Mouse (Mus musculus) G1E (cell line): ENCODE results near the gene Slc25a53. TPM values are rescaled to one million over a fixed set of nuclear protein-coding genes. Genes with fewer than 3 reads are reported as not detected.
A peak's percentile ranks its signal among the peaks of the same experiment; 100 is the strongest.

Source experiments
- ATAC-seq: 2 replicates; pipeline ENCODE4 v1.8.0; 2016; ENCODE audit warnings: mild to moderate bottlenecking; ENCODE audit not compliant: insufficient number of reproducible peaks, poor library complexity, low FRiP score, severe bottlenecking; ENCODE audit errors: extremely low read depth
- DNase-seq: peaks from one replicate; pipeline ENCODE4 v3.0.0; 2012; ENCODE audit warnings: low spot score
- H3K27me3 ChIP-seq: 2 replicates; pipeline ENCODE4 v1.6.1; 2012; ENCODE audit warnings: mild to moderate bottlenecking, low read length, inconsistent platforms; ENCODE audit not compliant: insufficient read depth
- H3K36me3 ChIP-seq: replicated peaks from 2 replicates; pipeline ENCODE3; 2012; ENCODE audit warnings: mild to moderate bottlenecking, inconsistent platforms
- H3K4me1 ChIP-seq: 2 replicates; pipeline ENCODE4 v1.6.1; 2012; ENCODE audit warnings: low read depth, low read length, inconsistent platforms, mixed read lengths; ENCODE audit not compliant: insufficient read depth
- H3K4me3 ChIP-seq: 2 replicates; pipeline ENCODE4 v1.5.1; 2012; ENCODE audit warnings: low read depth, mild to moderate bottlenecking, inconsistent platforms, low read length, moderate library complexity, mixed read lengths
- H3K9me3 ChIP-seq: replicated peaks from 2 replicates; pipeline ENCODE4 v1.6.1; 2012; ENCODE audit warnings: inconsistent platforms
- CTCF ChIP-seq: IDR thresholded peaks from 2 replicates; pipeline ENCODE4 v1.5.1; 2012; ENCODE audit warnings: low read depth, low read length, inconsistent platforms, mixed read lengths
- GATA1 ChIP-seq: IDR thresholded peaks from 2 replicates; pipeline ENCODE4 v1.6.1; 2012; ENCODE audit warnings: borderline replicate concordance, low read length, inconsistent platforms, mixed read lengths
- GATA2 ChIP-seq: IDR thresholded peaks from 2 replicates; pipeline ENCODE4 v1.6.1; 2012; ENCODE audit warnings: low read depth, low read length, inconsistent platforms, borderline replicate concordance
- POLR2AphosphoS5 ChIP-seq: IDR thresholded peaks from 2 replicates; pipeline ENCODE4 v1.6.1; 2012; ENCODE audit warnings: low read depth, low read length, inconsistent platforms; ENCODE audit not compliant: insufficient replicate concordance
- TAL1 ChIP-seq: conservative IDR thresholded peaks from 2 replicates; pipeline ENCODE4 v1.6.1; 2012; ENCODE audit warnings: low read depth, low read length, inconsistent platforms, mixed read lengths
- polyA plus RNA-seq: library from polyadenylated mRNA; stranded (reverse); fragments of >175 nt; gene quantifications from 2 replicates; pipeline ENCODE4 v1.2.3, GENCODE M21; 2012
- total RNA-seq, 2 experiments: library from RNA; stranded (forward) in 1 of 2; stranded (reverse) in 1 of 2; fragments of 200-1000 nt in 1 of 2; fragments of >200 nt in 1 of 2; fragmentation: Nextera tagmentation in 1 of 2; gene quantifications; 2 replicates each; pipeline ENCODE4 v1.2.3; 2014 to 2017

Slc25a53 gene
- total and polyA plus RNA-seq, 3 experiments, result 0.44 to 11.1 (median 4.4) TPM

- TF ChIP-seq GATA1 (no peak), POLR2AphosphoS5 (no peak), TAL1 (no peak), GATA2 (no peak), CTCF (no peak)
- no peak for ATAC-seq
- H3K4me1 ChIP-seq, result no peaks in the 10 kb centered on the region
- H3K9me3 ChIP-seq, result no peaks in the 10 kb centered on the region
- peaks cover 27% of the 10 kb centered on the region for H3K36me3 ChIP-seq
- no peak overlapping the region for H3K4me3 ChIP-seq
- no peak for DNase-seq
- no peaks in the 10 kb centered on the region for H3K27me3 ChIP-seq
Measured at GRCm38 (mm10) chrX:136993641-136994040, 44.5 kb downstream of the Slc25a53 start.

- H3K4me1 ChIP-seq, result no peaks in the 10 kb centered on the region
- no peak within 1 kb of the TSS for H3K4me3 ChIP-seq
- H3K9me3 ChIP-seq, result no peaks in the 10 kb centered on the region
- H3K27me3 ChIP-seq, result no peaks in the 10 kb centered on the region
- DNase-seq (no peak), ATAC-seq (no peak)
- H3K36me3 ChIP-seq, result peaks cover 25% of the 10 kb centered on the region
- no peak for TF ChIP-seq CTCF
- no peak for TF ChIP-seq GATA1
Measured at GRCm38 (mm10) chrX:136992978-136993547, 45.0 kb downstream of the Slc25a53 start, which contains the start of gene Zcchc18. Gene Zcchc18, plus strand, starts transcription at chrX:136993155.

- no peak for TF ChIP-seq TAL1
- TF ChIP-seq GATA1, result no peak
- TF ChIP-seq CTCF, result no peak
- no peak for TF ChIP-seq POLR2AphosphoS5
- TF ChIP-seq GATA2, result no peak
- H3K36me3 ChIP-seq, result peaks cover 25% of the 10 kb centered on the region
- H3K27me3 ChIP-seq, result no peaks in the 10 kb centered on the region
- DNase-seq (no peak), ATAC-seq (no peak)
- H3K9me3 ChIP-seq, result no peaks in the 10 kb centered on the region
- H3K4me3 ChIP-seq, result no peak overlapping the region
- no peaks in the 10 kb centered on the region for H3K4me1 ChIP-seq
Measured at GRCm38 (mm10) chrX:136992191-136992965, 45.7 kb downstream of the Slc25a53 start.

- DNase-seq, result no peak
- no peak for ATAC-seq
- TF ChIP-seq TAL1 (no peak), GATA1 (no peak), GATA2 (no peak), CTCF (no peak), POLR2AphosphoS5 (no peak)
- Histone ChIP-seq H3K4me3 (no peak overlapping the region), H3K9me3 (no peaks in the 10 kb centered on the region), H3K27me3 (no peaks in the 10 kb centered on the region), H3K36me3 (peaks cover 21% of the 10 kb centered on the region), H3K4me1 (peaks cover 1% of the 10 kb centered on the region)
Measured at GRCm38 (mm10) chrX:136991274-136991673, 46.8 kb downstream of the Slc25a53 start.

- peak; percentile 1 for DNase-seq
- no peak for ATAC-seq
Measured at GRCm38 (mm10) chrX:136986039-136986438, 52.1 kb downstream of the Slc25a53 start.

GRCm38 (mm10) chrX:136978616-136979015 is 59.5 kb downstream of the Slc25a53 start:
- no peaks in the 10 kb centered on the region for H3K9me3 ChIP-seq
- peaks cover 4% of the 10 kb centered on the region; the same call in 1 of the 2 replicates for H3K4me1 ChIP-seq
- DNase-seq (no peak), ATAC-seq (no peak)
- H3K4me3 ChIP-seq, result no peak overlapping the region
- no peaks in the 10 kb centered on the region for H3K27me3 ChIP-seq
- no peaks in the 10 kb centered on the region for H3K36me3 ChIP-seq
- TF ChIP-seq GATA1 (no peak), POLR2AphosphoS5 (no peak), CTCF (no peak), TAL1 (no peak), GATA2 (no peak)

More at GRCm38 (mm10) chrX:136986039-136986438, 52.1 kb downstream of the Slc25a53 start:
- H3K4me3 ChIP-seq, result no peak overlapping the region
- TF ChIP-seq POLR2AphosphoS5 (no peak), GATA2 (no peak), TAL1 (no peak), CTCF (no peak), GATA1 (no peak)
- peaks cover 5% of the 10 kb centered on the region for H3K4me1 ChIP-seq
- H3K9me3 ChIP-seq, result no peaks in the 10 kb centered on the region
- no peaks in the 10 kb centered on the region for H3K36me3 ChIP-seq
- H3K27me3 ChIP-seq, result no peaks in the 10 kb centered on the region
